Mouse (Mus musculus): Measurements from ENCODE around the gene Ephx1.

The Ephx1 gene

GRCm38 (mm10) chr1:180934467-180935419 is 86.0 kb downstream of the Ephx1 start, which contains the start of gene Lefty1:
Lefty1 (plus strand) TSS chr1:180935022.
- no peak for DNase-seq

GRCm38 (mm10) chr1:180933659-180934058 is 87.0 kb downstream of the Ephx1 start:
- DNase-seq: no peak

GRCm38 (mm10) chr1:180931106-180931505 is 89.6 kb downstream of the Ephx1 start:
- DNase-seq: no peak

- DNase-seq: no peak
Observed at GRCm38 (mm10) chr1:180929599-180929998, 91.1 kb downstream of the Ephx1 start.

- no peak for DNase-seq
Observed at GRCm38 (mm10) chr1:180926286-180926685, 94.4 kb downstream of the Ephx1 start.

Measured in kidney, postnatal 10 days (tissue).